Mouse (Mus musculus): ENCODE results near the gene Aox1. TPM values are rescaled to one million over a fixed set of nuclear protein-coding genes. Genes with fewer than 3 reads are reported as not detected.

The Aox1 gene
- total and polyA plus RNA-seq, 3 experiments, result 0.16 TPM; not detected in 2

DNA sequence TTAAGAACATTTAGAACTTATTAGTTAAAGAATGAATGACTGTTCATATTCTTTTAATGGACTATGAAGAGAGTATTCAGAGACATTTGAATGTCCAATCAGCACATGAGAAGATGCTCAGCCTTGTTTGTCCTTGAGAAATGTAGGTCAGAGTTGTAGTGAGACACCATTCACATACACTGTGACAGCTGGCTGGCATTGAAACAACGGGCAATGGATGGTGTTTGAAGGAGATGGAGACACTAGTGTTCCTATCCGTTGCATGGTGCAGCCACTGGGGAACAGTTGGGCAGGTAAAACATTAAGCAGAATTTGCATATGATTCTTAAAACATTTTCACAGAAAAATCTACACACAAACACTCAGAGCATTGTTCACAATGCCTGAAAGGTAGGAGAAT lies 77.3 kb downstream of the Aox1 start:
- Histone ChIP-seq H3K4me1 (ENCODE audit: insufficient read depth, low read depth, low read length) (no peaks in the 10 kb centered on the region), H3K9me3 (replicated peaks) (no peaks in the 10 kb centered on the region), H3K36me3 (replicated peaks) (no peaks in the 10 kb centered on the region), H3K4me3 (ENCODE audit: low read depth, low read length) (no peak overlapping the region), H3K27me3 (ENCODE audit: insufficient read depth, low read length) (no peaks in the 10 kb centered on the region)
- TF ChIP-seq POLR2AphosphoS5 (IDR thresholded peaks at IDR 0.05; ENCODE audit: insufficient replicate concordance, low read depth, low read length) (no peak), TAL1 (conservative IDR thresholded peaks at IDR 0.05; ENCODE audit: low read depth, low read length) (no peak), CTCF (IDR thresholded peaks at IDR 0.05; ENCODE audit: low read depth, low read length) (no peak), GATA2 (IDR thresholded peaks at IDR 0.05; ENCODE audit: borderline replicate concordance, low read depth, low read length) (no peak), GATA1 (IDR thresholded peaks at IDR 0.05; ENCODE audit: borderline replicate concordance, low read length) (no peak)
- DNase-seq (ENCODE audit: low spot score) (no peak), ATAC-seq (ENCODE audit: extremely low read depth, insufficient number of reproducible peaks, low FRiP score, poor library complexity, severe bottlenecking) (no peak)

- H3K4me1 ChIP-seq (ENCODE audit: insufficient read depth, low read depth, low read length), result no peaks in the 10 kb centered on the region
- TF ChIP-seq GATA1 (IDR thresholded peaks at IDR 0.05; ENCODE audit: borderline replicate concordance, low read length), result no peak
- TF ChIP-seq TAL1 (conservative IDR thresholded peaks at IDR 0.05; ENCODE audit: low read depth, low read length), result no peak
- H3K9me3 ChIP-seq (replicated peaks), result no peaks in the 10 kb centered on the region
- DNase-seq (ENCODE audit: low spot score) (no peak), ATAC-seq (ENCODE audit: extremely low read depth, insufficient number of reproducible peaks, low FRiP score, poor library complexity, severe bottlenecking) (no peak)
- H3K27me3 ChIP-seq (ENCODE audit: insufficient read depth, low read length), result no peaks in the 10 kb centered on the region; the same call in 1 of the 2 replicates
- H3K4me3 ChIP-seq (ENCODE audit: low read depth, low read length), result no peak overlapping the region
- no peaks in the 10 kb centered on the region for H3K36me3 ChIP-seq (replicated peaks)
These were observed 80.5 kb downstream of the Aox1 start for GRCm38 (mm10) chr1:58110241-58110640.

DNA sequence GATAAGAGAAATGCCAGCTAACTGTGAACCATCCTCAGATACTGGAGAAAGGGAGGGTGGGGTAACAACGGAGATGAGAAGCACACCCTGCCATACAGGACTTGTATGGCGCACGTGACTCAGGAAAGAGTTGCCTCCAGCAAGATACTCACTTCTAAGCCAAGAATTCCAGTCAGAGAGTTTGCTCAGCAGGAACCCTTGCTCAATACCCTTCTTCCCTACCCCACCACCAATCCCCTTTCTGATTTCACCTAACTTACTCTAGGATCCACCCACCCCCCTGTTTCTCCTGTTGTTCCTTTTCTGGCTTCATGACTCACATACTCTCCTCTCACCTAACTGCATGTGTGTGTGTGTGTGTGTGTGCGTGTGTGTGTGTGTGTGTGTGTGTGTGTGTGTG lies 81.6 kb downstream of the Aox1 start:
- DNase-seq (ENCODE audit: low spot score) (no peak), ATAC-seq (ENCODE audit: extremely low read depth, insufficient number of reproducible peaks, low FRiP score, poor library complexity, severe bottlenecking) (no peak)
- Histone ChIP-seq H3K36me3 (replicated peaks) (no peaks in the 10 kb centered on the region), H3K9me3 (replicated peaks) (no peaks in the 10 kb centered on the region), H3K27me3 (ENCODE audit: insufficient read depth, low read length) (no peaks in the 10 kb centered on the region; the same call in 1 of the 2 replicates), H3K4me1 (ENCODE audit: insufficient read depth, low read depth, low read length) (no peaks in the 10 kb centered on the region), H3K4me3 (ENCODE audit: low read depth, low read length) (no peak overlapping the region)
- TF ChIP-seq TAL1 (conservative IDR thresholded peaks at IDR 0.05; ENCODE audit: low read depth, low read length) (no peak), POLR2AphosphoS5 (IDR thresholded peaks at IDR 0.05; ENCODE audit: insufficient replicate concordance, low read depth, low read length) (no peak), CTCF (IDR thresholded peaks at IDR 0.05; ENCODE audit: low read depth, low read length) (no peak), GATA1 (IDR thresholded peaks at IDR 0.05; ENCODE audit: borderline replicate concordance, low read length) (no peak), GATA2 (IDR thresholded peaks at IDR 0.05; ENCODE audit: borderline replicate concordance, low read depth, low read length) (no peak)

DNA sequence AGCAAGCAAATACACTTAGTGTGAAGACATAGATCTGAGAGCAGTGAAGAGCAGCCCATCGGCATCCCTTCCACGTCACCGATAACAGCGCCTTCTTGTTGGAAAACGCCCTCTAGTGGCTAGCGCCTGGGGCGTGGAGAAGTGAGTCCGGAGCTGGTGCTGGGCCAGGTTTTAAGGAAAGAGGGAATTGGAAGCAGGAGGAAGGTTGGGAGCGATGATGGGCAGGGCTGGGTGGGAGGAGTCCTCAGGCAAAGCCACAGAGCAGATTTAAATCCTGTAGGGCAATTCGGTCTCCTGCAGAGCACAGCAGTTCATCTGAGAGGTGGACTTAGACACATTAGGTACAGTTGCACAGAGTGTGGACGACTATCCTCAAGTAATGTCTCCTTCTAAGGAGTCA lies 83.1 kb downstream of the Aox1 start, which contains the start of gene Aox3:
Gene Aox3, plus strand, starts transcription at position 251 of the 400 bp plus-strand sequence.
- ATAC-seq (ENCODE audit: extremely low read depth, insufficient number of reproducible peaks, low FRiP score, poor library complexity, severe bottlenecking), result no peak
- H3K36me3 ChIP-seq (replicated peaks), result no peaks in the 10 kb centered on the region
- TF ChIP-seq CTCF (IDR thresholded peaks at IDR 0.05; ENCODE audit: low read depth, low read length) (peak; percentile 34; the same call in 1 of the 2 replicates), GATA2 (IDR thresholded peaks at IDR 0.05; ENCODE audit: borderline replicate concordance, low read depth, low read length) (no peak)
- no peaks in the 10 kb centered on the region for H3K4me1 ChIP-seq (ENCODE audit: insufficient read depth, low read depth, low read length)
- H3K4me3 ChIP-seq (ENCODE audit: low read depth, low read length), result no peak within 1 kb of the TSS
- H3K9me3 ChIP-seq (replicated peaks), result no peaks in the 10 kb centered on the region
- no peak for DNase-seq (ENCODE audit: low spot score)
- no peaks in the 10 kb centered on the region; the same call in 1 of the 2 replicates for H3K27me3 ChIP-seq (ENCODE audit: insufficient read depth, low read length)

DNA sequence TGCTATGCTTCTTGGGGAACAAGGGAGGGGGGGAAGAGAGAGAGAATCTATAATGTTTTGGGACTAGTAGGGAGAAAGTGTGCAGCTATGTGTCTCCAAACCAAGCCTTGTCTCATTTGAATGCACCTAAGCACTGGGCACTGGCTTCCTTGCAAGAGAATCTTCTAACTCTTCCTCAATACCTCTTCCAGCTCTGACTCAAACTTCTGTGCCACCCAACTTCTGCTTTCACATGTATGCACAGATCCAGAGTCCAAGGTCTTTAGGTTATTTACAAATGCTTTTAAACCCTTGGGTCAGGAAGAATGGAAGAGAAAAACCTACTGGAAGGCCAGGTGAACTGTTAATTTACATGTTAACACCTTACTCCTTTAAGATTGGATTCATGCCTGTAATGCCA lies 83.7 kb downstream of the Aox1 start:
- no peak for ATAC-seq (ENCODE audit: extremely low read depth, insufficient number of reproducible peaks, low FRiP score, poor library complexity, severe bottlenecking)
- no peak overlapping the region for H3K4me3 ChIP-seq (ENCODE audit: low read depth, low read length)

GRCm38 (mm10) chr1:58114021-58114560 lies 84.4 kb downstream of the Aox1 start:
- Histone ChIP-seq H3K36me3 (replicated peaks) (no peaks in the 10 kb centered on the region), H3K27me3 (ENCODE audit: insufficient read depth, low read length) (no peaks in the 10 kb centered on the region; the same call in 1 of the 2 replicates), H3K9me3 (replicated peaks) (no peaks in the 10 kb centered on the region), H3K4me1 (ENCODE audit: insufficient read depth, low read depth, low read length) (no peaks in the 10 kb centered on the region), H3K4me3 (ENCODE audit: low read depth, low read length) (no peak overlapping the region)
- ATAC-seq (ENCODE audit: extremely low read depth, insufficient number of reproducible peaks, low FRiP score, poor library complexity, severe bottlenecking) (no peak), DNase-seq (ENCODE audit: low spot score) (no peak)
- TF ChIP-seq POLR2AphosphoS5 (IDR thresholded peaks at IDR 0.05; ENCODE audit: insufficient replicate concordance, low read depth, low read length) (no peak), CTCF (IDR thresholded peaks at IDR 0.05; ENCODE audit: low read depth, low read length) (no peak), GATA2 (IDR thresholded peaks at IDR 0.05; ENCODE audit: borderline replicate concordance, low read depth, low read length) (no peak), TAL1 (conservative IDR thresholded peaks at IDR 0.05; ENCODE audit: low read depth, low read length) (no peak), GATA1 (IDR thresholded peaks at IDR 0.05; ENCODE audit: borderline replicate concordance, low read length) (no peak)

More for the DNA sequence above, 83.7 kb downstream of the Aox1 start:
- Histone ChIP-seq H3K4me1 (ENCODE audit: insufficient read depth, low read depth, low read length) (no peaks in the 10 kb centered on the region), H3K9me3 (replicated peaks) (no peaks in the 10 kb centered on the region), H3K36me3 (replicated peaks) (no peaks in the 10 kb centered on the region), H3K27me3 (ENCODE audit: insufficient read depth, low read length) (no peaks in the 10 kb centered on the region; the same call in 1 of the 2 replicates)
- no peak for DNase-seq (ENCODE audit: low spot score)
- TF ChIP-seq TAL1 (conservative IDR thresholded peaks at IDR 0.05; ENCODE audit: low read depth, low read length) (no peak), CTCF (IDR thresholded peaks at IDR 0.05; ENCODE audit: low read depth, low read length) (no peak), POLR2AphosphoS5 (IDR thresholded peaks at IDR 0.05; ENCODE audit: insufficient replicate concordance, low read depth, low read length) (no peak), GATA2 (IDR thresholded peaks at IDR 0.05; ENCODE audit: borderline replicate concordance, low read depth, low read length) (no peak), GATA1 (IDR thresholded peaks at IDR 0.05; ENCODE audit: borderline replicate concordance, low read length) (no peak)
